Mouse (Mus musculus) embryonic facial prominence, embryonic 14.5 days (tissue): ENCODE measurements around the gene Sec14l3. TPM values are rescaled to one million over a fixed set of nuclear protein-coding genes. Genes with fewer than 3 reads are reported as not detected.

ENCODE experiments used
- ATAC-seq: fragments of 200-750 bp; cut with Nextera tagmentation; 2 replicates; pipeline ENCODE4 v1.8.0; 2017; ENCODE audit warnings: low read depth, moderate number of reproducible peaks, moderate TSS enrichment
- DNase-seq: peaks from one replicate; pipeline ENCODE4 v3.0.0-alpha.2; 2015; ENCODE audit warnings: low spot score
- H3K27ac ChIP-seq: fragments of 300-500 bp; sonication (generic); replicated peaks from 2 replicates; pipeline ENCODE4 v1.5.1; 2014; ENCODE audit warnings: low read depth, mild to moderate bottlenecking, low read length, moderate library complexity
- H3K27me3 ChIP-seq: fragments of 300-500 bp; sonication (generic); replicated peaks from 2 replicates; pipeline ENCODE4 v1.6.1; 2014; ENCODE audit warnings: low read length; ENCODE audit not compliant: control insufficient read depth, insufficient read depth
- H3K36me3 ChIP-seq: fragments of 300-500 bp; sonication (generic); 2 replicates; pipeline ENCODE4 v1.6.1; 2014; ENCODE audit warnings: low read length, mixed read lengths; ENCODE audit not compliant: control insufficient read depth, insufficient read depth
- H3K4me1 ChIP-seq: fragments of 300-500 bp; sonication (generic); 2 replicates; pipeline ENCODE4 v1.6.1; 2014; ENCODE audit warnings: antibody characterized with exemption, low read length; ENCODE audit not compliant: control insufficient read depth, insufficient read depth
- H3K4me2 ChIP-seq: fragments of 300-500 bp; sonication (generic); 2 replicates; pipeline ENCODE4 v1.6.1; 2014; ENCODE audit warnings: low read depth, mild to moderate bottlenecking, low read length, moderate library complexity, mixed read lengths
- H3K4me3 ChIP-seq: fragments of 300-500 bp; sonication (generic); 2 replicates; pipeline ENCODE4 v1.5.1; 2014; ENCODE audit warnings: low read depth, mild to moderate bottlenecking, low read length
- H3K9ac ChIP-seq: fragments of 300-500 bp; sonication (generic); 2 replicates; pipeline ENCODE4 v1.6.1; 2014; ENCODE audit warnings: low read depth, mild to moderate bottlenecking, low read length, moderate library complexity, mixed read lengths
- H3K9me3 ChIP-seq: fragments of 300-500 bp; sonication (generic); 2 replicates; pipeline ENCODE4 v1.6.1; 2016; ENCODE audit warnings: low read length; ENCODE audit not compliant: control insufficient read depth
- WGBS: fragments of 180-500 bp; shearing (Covaris S2); extraction: QIAGEN DNeasy Blood & Tissue Kit; methylation state at CpG from one replicate; pipeline ENCODE4 v1.1.7; 2014; 5-methylcytosine and 5-hydroxymethylcytosine counted together
- polyA plus RNA-seq: library from polyadenylated mRNA; unstranded; fragments of >200 nt; fragmentation: Nextera tagmentation; extraction: Ambion mirVana; gene quantifications from 2 replicates; pipeline ENCODE4 v1.2.1, GENCODE M21; 2014

Sec14l3 gene
- polyA plus RNA-seq, 1 experiment from 2014 or later = 6.8 TPM

GRCm38 (mm10) chr11:4076633-4077032 is 12.0 kb downstream of the Sec14l3 start:
- no peaks in the 10 kb centered on the region for H3K4me1 ChIP-seq
- no peak overlapping the region for H3K4me3 ChIP-seq
- no peak overlapping the region for H3K9ac ChIP-seq
- no peak for ATAC-seq
- no peak overlapping the region for H3K27ac ChIP-seq
- H3K27me3 ChIP-seq = no peaks in the 10 kb centered on the region
- DNase-seq = peak; percentile 75
- 10% methylated on average over 8 of the region's 8 CpGs for WGBS
- no peak overlapping the region for H3K4me2 ChIP-seq
- no peaks in the 10 kb centered on the region for H3K9me3 ChIP-seq
- H3K36me3 ChIP-seq = no peaks in the 10 kb centered on the region

- no peaks in the 10 kb centered on the region for H3K36me3 ChIP-seq
- WGBS = 78% methylated on average over 7 of the region's 7 CpGs
- no peaks in the 10 kb centered on the region for H3K4me1 ChIP-seq
- H3K9ac ChIP-seq = no peak overlapping the region
- no peaks in the 10 kb centered on the region for H3K9me3 ChIP-seq
- H3K27ac ChIP-seq = no peak overlapping the region
- DNase-seq (no peak), ATAC-seq (no peak)
- no peaks in the 10 kb centered on the region for H3K27me3 ChIP-seq
- no peak overlapping the region for H3K4me2 ChIP-seq
- no peak overlapping the region for H3K4me3 ChIP-seq
Observed at GRCm38 (mm10) chr11:4078267-4078933, 13.8 kb downstream of the Sec14l3 start.

DNA sequence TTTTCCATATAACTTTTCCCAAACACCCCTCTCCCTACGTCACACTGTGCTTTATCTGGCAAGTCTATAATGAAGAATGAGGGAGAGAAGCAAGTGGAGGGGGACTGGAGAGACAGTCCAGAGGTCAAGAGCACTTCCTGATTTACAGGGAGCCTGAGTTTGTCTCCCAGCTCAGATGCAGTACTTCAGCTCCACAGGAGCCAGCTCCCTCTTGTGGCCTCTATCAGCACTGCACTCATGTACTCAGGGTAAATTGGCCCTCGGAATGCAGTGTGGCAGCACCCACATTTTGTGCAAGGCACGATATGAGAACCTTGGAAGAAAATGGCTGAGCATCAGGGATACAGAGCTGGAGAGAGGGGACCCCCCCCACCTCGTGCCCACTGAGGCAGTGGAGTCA is 15.6 kb downstream of the Sec14l3 start:
- Histone ChIP-seq H3K36me3 (no peaks in the 10 kb centered on the region), H3K4me3 (no peak overlapping the region), H3K27ac (no peak overlapping the region), H3K9ac (no peak overlapping the region), H3K9me3 (no peaks in the 10 kb centered on the region), H3K4me1 (no peaks in the 10 kb centered on the region), H3K4me2 (no peak overlapping the region), H3K27me3 (no peaks in the 10 kb centered on the region)
- DNase-seq = peak; percentile 35
- 15% methylated on average over 4 of the region's 4 CpGs for WGBS
- ATAC-seq = no peak

- Histone ChIP-seq H3K36me3 (no peaks in the 10 kb centered on the region), H3K4me1 (no peaks in the 10 kb centered on the region), H3K4me2 (no peak overlapping the region), H3K4me3 (no peak overlapping the region), H3K27ac (no peak overlapping the region), H3K9ac (no peak overlapping the region), H3K9me3 (no peaks in the 10 kb centered on the region), H3K27me3 (no peaks in the 10 kb centered on the region)
- DNase-seq (peak; percentile 85), ATAC-seq (peak; percentile 53; the same call in 1 of the 2 replicates)
- WGBS = 31% methylated on average over 5 of the region's 5 CpGs
Observed at GRCm38 (mm10) chr11:4083316-4084078, 18.9 kb downstream of the Sec14l3 start.

GRCm38 (mm10) chr11:4086246-4086645 is 21.6 kb downstream of the Sec14l3 start:
- 43% methylated on average over 1 of the region's 1 CpGs for WGBS
- Histone ChIP-seq H3K27ac (no peak overlapping the region), H3K9me3 (peaks cover 4% of the 10 kb centered on the region; the same call in 1 of the 2 replicates), H3K36me3 (no peaks in the 10 kb centered on the region), H3K27me3 (no peaks in the 10 kb centered on the region), H3K4me3 (no peak overlapping the region), H3K9ac (no peak overlapping the region), H3K4me2 (no peak overlapping the region), H3K4me1 (no peaks in the 10 kb centered on the region)
- no peak for DNase-seq
- no peak for ATAC-seq

- Histone ChIP-seq H3K27me3 (no peaks in the 10 kb centered on the region), H3K9ac (no peak overlapping the region), H3K4me3 (no peak overlapping the region), H3K4me2 (no peak overlapping the region), H3K36me3 (no peaks in the 10 kb centered on the region), H3K4me1 (no peaks in the 10 kb centered on the region), H3K27ac (no peak overlapping the region), H3K9me3 (peaks cover 4% of the 10 kb centered on the region; the same call in 1 of the 2 replicates)
- 52% methylated on average over 2 of the region's 2 CpGs for WGBS
- ATAC-seq (no peak), DNase-seq (no peak)
Observed at GRCm38 (mm10) chr11:4087267-4087666, 22.6 kb downstream of the Sec14l3 start.

GRCm38 (mm10) chr11:4093459-4094377 is 29.1 kb downstream of the Sec14l3 start:
- DNase-seq (no peak), ATAC-seq (no peak)
- Histone ChIP-seq H3K9ac (no peak overlapping the region), H3K9me3 (peaks cover 4% of the 10 kb centered on the region; the same call in 1 of the 2 replicates), H3K4me2 (peak overlapping the region; percentile 86; the same call in 1 of the 2 replicates), H3K27ac (no peak overlapping the region), H3K36me3 (no peaks in the 10 kb centered on the region), H3K4me3 (no peak overlapping the region), H3K4me1 (peaks cover 17% of the 10 kb centered on the region), H3K27me3 (no peaks in the 10 kb centered on the region)
- WGBS = 88% methylated on average over 18 of the region's 18 CpGs

- H3K9me3 ChIP-seq = peaks cover 4% of the 10 kb centered on the region; the same call in 1 of the 2 replicates
- H3K36me3 ChIP-seq = no peaks in the 10 kb centered on the region
- peak overlapping the region; percentile 64 for H3K9ac ChIP-seq
- no peaks in the 10 kb centered on the region for H3K27me3 ChIP-seq
- peak overlapping the region; percentile 57 for H3K4me3 ChIP-seq
- H3K4me1 ChIP-seq = peaks cover 17% of the 10 kb centered on the region
- ATAC-seq (no peak), DNase-seq (peak; percentile 59)
- H3K4me2 ChIP-seq = peak overlapping the region; percentile 86
- H3K27ac ChIP-seq = no peak overlapping the region
- WGBS = 12% methylated on average over 20 of the region's 24 CpGs
Observed at GRCm38 (mm10) chr11:4094378-4095170, 29.9 kb downstream of the Sec14l3 start.
